Mouse (Mus musculus): ENCODE measurements around the gene Ints3. TPM values are rescaled to one million over a fixed set of nuclear protein-coding genes. Genes with fewer than 3 reads are reported as not detected.
A peak's percentile ranks its signal among the peaks of the same experiment; 100 is the strongest.

Gene Ints3
- total RNA-seq, 2 experiments from 2014 or later: 24.1 to 28.6 TPM

GRCm38 (mm10) chr3:90445417-90446200 lies 12.2 kb upstream of the Ints3 start:
- no peak for DNase-seq

DNA sequence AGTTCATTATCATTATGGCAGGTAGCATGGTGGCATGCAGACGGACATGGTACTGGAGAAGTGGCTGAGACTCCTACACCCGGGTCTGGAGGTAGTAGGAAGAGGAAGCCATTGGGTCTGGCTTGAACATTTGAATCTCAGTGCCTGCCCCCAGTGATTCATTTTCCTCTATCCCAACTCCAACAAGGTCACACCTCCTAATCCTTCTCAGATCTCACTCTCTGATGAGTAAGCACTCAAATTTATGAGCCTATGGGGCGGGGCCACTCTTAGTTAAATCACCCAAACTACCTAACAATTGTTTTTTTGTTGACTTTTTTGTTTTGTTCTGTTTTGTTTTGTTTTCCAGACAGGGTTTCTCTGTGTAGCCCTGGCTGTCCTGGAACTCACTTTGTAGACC lies 10.6 kb upstream of the Ints3 start:
- no peak for DNase-seq

DNA sequence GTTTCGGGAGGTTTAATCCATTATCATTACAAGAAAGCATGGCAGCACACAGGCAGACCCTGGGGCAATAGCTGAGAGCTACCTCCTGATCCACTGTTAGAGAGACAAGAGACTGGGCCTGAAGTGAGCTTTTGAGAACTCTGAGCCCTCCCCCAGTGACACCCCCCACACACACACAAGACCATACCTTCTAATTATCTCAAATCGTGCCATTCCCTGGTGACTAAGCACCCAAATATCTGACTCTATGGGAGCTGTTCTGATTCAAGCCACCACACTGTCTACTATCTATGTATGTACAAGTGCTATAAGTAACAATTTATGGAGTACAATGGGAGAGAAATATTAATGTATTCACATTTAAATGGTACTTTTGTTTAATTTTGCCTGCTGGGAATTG lies 7.3 kb upstream of the Ints3 start:
- no peak for DNase-seq

GRCm38 (mm10) chr3:90437131-90437530 lies 3.7 kb upstream of the Ints3 start:
- no peak for DNase-seq

DNA sequence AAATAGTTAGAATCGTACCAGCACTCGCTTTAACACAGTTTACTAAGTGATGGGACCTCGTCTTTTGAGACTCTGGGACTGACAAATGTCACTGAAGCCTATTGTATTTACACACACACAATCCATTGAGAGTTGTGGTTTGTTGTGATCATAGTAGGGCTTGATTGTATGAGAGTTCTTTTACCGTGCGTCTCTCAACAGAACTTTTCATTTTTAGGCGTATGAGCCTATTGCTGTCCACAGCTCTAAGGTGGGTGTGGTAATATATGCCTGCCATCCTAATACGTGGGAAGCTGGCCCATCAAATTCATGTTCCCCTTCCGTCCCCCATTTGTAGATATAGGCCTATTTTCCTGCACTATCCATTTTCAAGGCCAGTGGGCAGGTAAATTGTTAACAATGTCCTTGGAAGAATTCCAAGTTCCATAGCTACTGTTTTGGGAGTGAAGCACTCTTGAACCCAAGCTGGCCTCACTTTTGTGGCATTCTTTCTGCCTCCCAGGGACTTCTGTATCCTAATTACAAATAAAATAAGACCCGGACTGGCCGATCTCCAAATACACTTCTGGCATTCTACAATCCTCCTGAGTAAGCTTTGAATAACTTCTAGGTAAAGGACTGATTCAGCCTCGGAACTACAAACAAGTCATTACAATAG lies 780 bp upstream of the Ints3 start:
- DNase-seq: no peak

GRCm38 (mm10) chr3:90432811-90433219 lies 607 bp downstream of the Ints3 start:
- DNase-seq: peak; percentile 56

GRCm38 (mm10) chr3:90432348-90432747 lies 1.1 kb downstream of the Ints3 start:
- no peak for DNase-seq

- no peak for DNase-seq
Observed at GRCm38 (mm10) chr3:90429576-90429975, 3.8 kb downstream of the Ints3 start.

DNA sequence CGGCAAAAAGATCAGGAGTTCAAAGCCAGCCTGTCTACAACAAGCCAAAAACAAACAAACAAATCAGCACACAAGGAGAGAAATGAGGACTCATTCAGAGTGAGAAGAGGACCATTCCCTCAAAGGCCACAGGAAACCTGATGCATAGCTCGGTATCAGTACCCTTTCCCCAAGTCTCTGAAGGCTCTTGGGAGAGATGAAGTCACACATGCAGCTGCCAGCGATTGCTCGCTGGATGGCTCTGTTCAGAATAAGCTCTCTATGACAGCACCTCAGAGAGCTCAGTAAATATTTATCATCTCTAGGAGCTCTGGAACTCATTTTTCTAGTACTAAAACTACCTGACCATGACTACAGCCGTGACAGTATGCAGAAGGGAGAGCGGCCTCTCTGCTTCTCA lies 5.2 kb downstream of the Ints3 start:
- no peak for DNase-seq

GRCm38 (mm10) chr3:90427574-90427973 lies 5.8 kb downstream of the Ints3 start:
- no peak for DNase-seq

GRCm38 (mm10) chr3:90425499-90425898 lies 7.9 kb downstream of the Ints3 start:
- DNase-seq: no peak

- DNase-seq: no peak
Observed at GRCm38 (mm10) chr3:90423549-90423948, 9.9 kb downstream of the Ints3 start.

DNA sequence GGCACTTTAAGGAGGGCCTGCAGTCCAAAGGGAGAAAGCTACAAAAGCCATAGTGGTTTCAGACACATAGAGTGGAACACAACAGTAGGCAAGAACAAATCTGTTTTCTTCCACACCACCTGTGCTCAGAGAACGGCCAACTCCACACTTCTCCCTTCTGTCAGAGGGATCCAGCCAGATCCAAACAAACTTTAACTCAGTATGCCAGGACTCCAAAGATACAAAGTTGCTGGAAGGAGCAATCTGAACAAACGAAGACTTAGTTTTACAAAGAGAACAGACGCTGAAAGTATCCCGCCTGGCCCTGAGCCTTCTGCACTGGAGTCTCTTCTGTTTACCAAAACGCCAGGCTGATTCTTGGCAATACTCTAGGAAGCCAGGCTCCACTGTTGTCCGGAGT lies 12.7 kb downstream of the Ints3 start:
- DNase-seq: no peak

DNA sequence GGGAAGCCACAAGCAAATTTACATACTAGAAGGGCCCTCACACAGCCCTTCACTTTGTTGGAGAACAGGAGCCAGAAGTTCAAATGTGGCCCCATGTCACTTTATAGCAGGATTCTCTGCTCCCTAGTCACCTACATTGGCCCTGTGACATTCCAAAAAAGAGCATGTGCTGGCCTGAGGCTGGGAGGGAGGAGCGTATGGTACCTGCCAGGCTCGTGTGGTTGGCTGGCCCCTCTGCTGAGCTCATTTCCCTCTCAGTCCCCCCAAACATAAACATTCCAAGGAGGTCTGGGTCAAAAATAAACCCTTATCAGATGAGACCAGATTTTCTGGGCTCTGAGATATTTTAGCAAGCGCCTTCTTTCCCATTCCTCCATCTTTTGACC lies 20.4 kb downstream of the Ints3 start:
- no peak for DNase-seq

GRCm38 (mm10) chr3:90412312-90413010 lies 21.0 kb downstream of the Ints3 start:
- peak; percentile 86 for DNase-seq

DNA sequence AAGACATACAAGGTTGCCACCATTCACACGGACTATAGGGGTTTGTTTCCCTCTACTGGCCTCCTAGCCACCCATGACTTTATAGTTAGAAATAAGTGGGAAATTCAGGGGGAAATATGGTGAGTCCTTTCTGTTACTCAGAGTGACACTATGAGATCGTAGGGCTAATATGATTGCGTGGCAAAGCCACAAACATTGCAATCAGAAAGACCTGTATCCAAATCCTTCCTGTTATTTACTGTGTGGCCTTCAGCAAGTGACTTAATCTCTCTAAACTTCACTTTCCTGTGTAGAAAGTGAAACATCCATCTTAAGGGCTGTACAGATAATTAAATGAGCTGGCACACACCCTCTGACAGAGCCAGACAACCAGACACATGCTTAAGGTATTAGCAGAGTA lies 24.7 kb downstream of the Ints3 start:
- no peak for DNase-seq

GRCm38 (mm10) chr3:90406414-90406813 lies 27.0 kb downstream of the Ints3 start:
- no peak for DNase-seq

- no peak for DNase-seq
Observed at GRCm38 (mm10) chr3:90404609-90405008, 28.8 kb downstream of the Ints3 start.

DNA sequence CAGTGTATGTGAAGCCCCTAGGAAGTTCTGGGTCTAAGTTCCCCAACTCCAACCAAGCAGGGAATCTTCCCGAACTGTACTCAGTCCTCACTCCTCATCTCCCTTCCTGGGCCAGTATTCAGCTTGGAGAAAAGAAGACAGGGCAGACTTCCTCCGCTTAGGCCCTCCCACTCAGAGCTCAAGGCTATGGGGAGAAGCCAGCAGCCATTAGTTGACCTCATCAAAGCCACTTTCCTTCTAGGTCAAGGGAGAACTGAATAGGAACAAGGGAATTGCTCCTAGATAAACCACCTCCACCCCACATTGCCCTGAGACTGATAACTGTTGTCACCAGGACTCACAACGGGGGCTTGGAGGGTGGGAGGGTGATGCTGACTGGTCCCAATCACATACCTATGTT lies 29.3 kb downstream of the Ints3 start:
- DNase-seq: no peak

GRCm38 (mm10) chr3:90400993-90401392 lies 32.4 kb downstream of the Ints3 start:
- DNase-seq: no peak

GRCm38 (mm10) chr3:90395629-90396028 lies 37.8 kb downstream of the Ints3 start:
- no peak for DNase-seq

- DNase-seq: no peak
Observed at GRCm38 (mm10) chr3:90392661-90393060, 40.8 kb downstream of the Ints3 start.

- no peak for DNase-seq
Observed at GRCm38 (mm10) chr3:90391941-90392340, 41.5 kb downstream of the Ints3 start.

DNA sequence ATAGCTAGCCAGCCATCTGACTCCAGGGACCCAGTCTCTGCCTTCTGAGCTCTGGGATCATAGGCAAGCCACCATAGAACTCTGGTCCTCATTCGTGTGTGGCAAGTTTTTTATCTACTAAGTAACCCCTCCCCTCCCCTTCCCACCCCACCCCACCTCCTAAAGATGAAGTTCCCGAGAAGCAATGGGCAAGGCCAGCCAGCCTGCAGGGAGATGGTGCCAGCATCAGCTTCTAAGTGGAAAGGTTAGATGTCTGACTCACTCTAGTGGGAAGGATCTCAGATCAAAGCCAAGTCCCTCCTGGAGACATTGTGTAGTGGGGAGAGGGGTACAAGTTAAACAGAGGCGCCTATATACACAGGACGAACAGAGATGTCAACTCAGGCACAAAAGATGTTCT lies 42.4 kb downstream of the Ints3 start:
- DNase-seq: no peak

Measured in heart, postnatal 4 days (tissue).